Mouse (Mus musculus): ENCODE measurements at regions not wholly inside any gene's neighbourhood (a gene's known extent, or its start where the extent isn't known, plus 50 kb on each side); places are given as distances from the start of the nearest gene placed in this dataset.

DNA sequence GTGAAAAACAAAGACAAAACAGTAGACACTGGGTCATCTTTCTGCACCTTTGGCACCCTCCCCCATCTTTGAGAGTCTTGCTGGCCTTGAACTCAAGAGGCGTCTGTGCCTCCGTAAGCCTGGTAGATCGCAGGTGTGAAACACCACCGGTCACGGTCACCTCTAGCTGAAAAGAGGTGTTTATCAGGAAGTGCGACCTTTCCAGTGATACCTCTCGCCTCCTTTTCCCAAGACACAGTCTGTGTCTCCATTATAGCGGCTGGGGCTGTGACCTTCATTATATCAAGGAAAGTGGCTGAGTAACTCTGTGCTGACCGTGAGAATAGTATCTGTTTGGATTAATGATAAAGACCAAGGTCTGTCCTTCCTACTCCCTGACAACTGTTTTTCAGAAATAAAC is 158.8 kb downstream of the Cog6 start:
- TF ChIP-seq CTCF (IDR thresholded peaks at IDR 0.05) (no peak), POLR2A (IDR thresholded peaks at IDR 0.05; ENCODE audit: insufficient read depth, low read depth, low read length) (no peak), EP300 (IDR thresholded peaks at IDR 0.05; ENCODE audit: insufficient read depth, low read depth, low read length) (no peak)
